Mouse (Mus musculus) lung, embryonic 14.5 days (tissue): ENCODE results near the gene Ppp2r3a. TPM values are rescaled to one million over a fixed set of nuclear protein-coding genes. Genes with fewer than 3 reads are reported as not detected.

ENCODE experiments used
- ATAC-seq: fragments of 200-750 bp; cut with Nextera tagmentation; 2 replicates; pipeline ENCODE4 v1.8.0; 2017; ENCODE audit warnings: mild to moderate bottlenecking, moderate TSS enrichment, moderate library complexity; ENCODE audit not compliant: insufficient read depth
- DNase-seq: peaks from one replicate; pipeline ENCODE4 v3.0.0-alpha.2; 2015
- H3K27ac ChIP-seq: fragments of 300-500 bp; sonication (generic); 2 replicates; pipeline ENCODE4 v1.5.1; 2014; ENCODE audit warnings: low read depth, mild to moderate bottlenecking, moderate library complexity
- H3K27me3 ChIP-seq: fragments of 300-500 bp; sonication (generic); 2 replicates; pipeline ENCODE4 v1.6.1; 2014; ENCODE audit warnings: low read length, control low read depth; ENCODE audit not compliant: insufficient read depth
- H3K36me3 ChIP-seq: fragments of 300-500 bp; sonication (generic); 2 replicates; pipeline ENCODE4 v1.6.1; 2014; ENCODE audit warnings: control low read depth; ENCODE audit not compliant: insufficient read depth
- H3K4me1 ChIP-seq: fragments of 300-500 bp; sonication (generic); 2 replicates; pipeline ENCODE4 v1.6.1; 2014; ENCODE audit warnings: antibody characterized with exemption, control low read depth; ENCODE audit not compliant: insufficient read depth
- H3K4me2 ChIP-seq: fragments of 300-500 bp; sonication (generic); 2 replicates; pipeline ENCODE4 v1.6.1; 2014; ENCODE audit warnings: mild to moderate bottlenecking
- H3K4me3 ChIP-seq: fragments of 300-500 bp; sonication (generic); 2 replicates; pipeline ENCODE4 v1.5.1; 2014; ENCODE audit warnings: low read depth, low read length
- H3K9ac ChIP-seq: fragments of 300-500 bp; sonication (generic); 2 replicates; pipeline ENCODE4 v1.6.1; 2014
- H3K9me3 ChIP-seq: fragments of 300-500 bp; sonication (generic); 2 replicates; pipeline ENCODE4 v1.6.1; 2016; ENCODE audit warnings: low read depth, low read length, control low read depth
- CTCF ChIP-seq: IDR thresholded peaks from 2 replicates; pipeline ENCODE4 v1.5.1; 2016; ENCODE audit warnings: antibody characterized with exemption, low read depth
- WGBS: fragments of 180-500 bp; shearing (Covaris S2); extraction: QIAGEN DNeasy Blood & Tissue Kit; methylation state at CpG from one replicate; pipeline ENCODE4 v1.1.7; 2014; 5-methylcytosine and 5-hydroxymethylcytosine counted together
- polyA plus RNA-seq: library from polyadenylated mRNA; unstranded; fragments of >200 nt; fragmentation: Nextera tagmentation; extraction: Ambion mirVana; gene quantifications from 2 replicates; pipeline ENCODE4 v1.2.1, GENCODE M21; 2014

Gene Ppp2r3a
- polyA plus RNA-seq, 1 experiment from 2014 or later: 14.4 TPM

DNA sequence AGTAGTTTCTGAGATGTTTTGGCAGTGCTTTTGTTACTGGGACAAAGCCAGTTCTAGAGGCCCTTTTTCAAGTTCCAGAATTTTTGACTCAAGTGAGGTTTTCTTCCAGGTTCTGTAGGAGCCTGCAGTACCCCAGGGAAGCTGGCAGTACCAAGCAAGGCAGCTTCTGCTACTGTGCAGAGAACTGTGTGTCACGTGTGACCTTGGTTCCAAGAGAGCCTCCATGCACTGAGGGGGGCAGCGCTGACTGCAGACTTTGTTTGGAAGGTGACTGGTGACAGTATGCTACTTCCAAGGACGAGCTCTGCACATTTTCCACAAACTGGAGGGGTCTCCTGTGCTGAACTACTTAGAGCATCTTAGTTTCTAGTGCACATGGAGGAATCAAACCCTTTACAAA lies 144.2 kb downstream of the Ppp2r3a start:
- TF ChIP-seq CTCF: no peak
- ATAC-seq: no peak

DNA sequence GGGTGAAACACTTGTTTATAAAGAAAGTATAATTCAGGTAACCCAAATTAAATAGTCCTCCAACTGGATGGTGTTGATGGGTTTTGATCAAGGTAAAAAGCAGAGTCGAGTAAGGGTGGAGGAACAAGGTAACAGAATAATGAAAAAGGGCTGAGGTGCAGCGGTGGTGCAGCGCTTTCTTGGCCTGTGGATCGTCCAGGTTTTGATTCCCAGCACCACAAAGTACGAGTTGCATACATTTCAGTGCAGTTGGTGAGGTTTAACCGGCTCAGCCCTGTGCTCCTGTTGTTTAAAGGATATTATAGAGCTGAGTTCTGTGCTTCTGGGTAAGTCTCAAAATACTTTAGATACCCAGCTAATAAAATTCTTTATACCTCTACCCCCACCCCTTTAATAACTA lies 145.9 kb downstream of the Ppp2r3a start:
- Histone ChIP-seq H3K36me3 (peaks cover 42% of the 10 kb centered on the region), H3K4me2 (no peak overlapping the region), H3K9ac (no peak overlapping the region), H3K9me3 (no peaks in the 10 kb centered on the region), H3K27ac (no peak overlapping the region), H3K4me1 (0 out of 2 replicates have a peak, but pooled peaks cover 2% of the 10 kb centered on the region), H3K4me3 (no peak overlapping the region), H3K27me3 (no peaks in the 10 kb centered on the region)
- ATAC-seq (no peak), DNase-seq (no peak)
- no peak for TF ChIP-seq CTCF
- WGBS: 87% methylated on average over 6 of the region's 6 CpGs

More for the DNA sequence above, 144.2 kb downstream of the Ppp2r3a start:
- Histone ChIP-seq H3K9me3 (no peaks in the 10 kb centered on the region), H3K36me3 (peaks cover 26% of the 10 kb centered on the region), H3K4me1 (0 out of 2 replicates have a peak, but pooled peaks cover 2% of the 10 kb centered on the region), H3K27ac (no peak overlapping the region), H3K27me3 (no peaks in the 10 kb centered on the region), H3K4me3 (no peak overlapping the region), H3K4me2 (no peak overlapping the region), H3K9ac (no peak overlapping the region)
- 61% methylated on average over 3 of the region's 3 CpGs for WGBS
- no peak for DNase-seq

DNA sequence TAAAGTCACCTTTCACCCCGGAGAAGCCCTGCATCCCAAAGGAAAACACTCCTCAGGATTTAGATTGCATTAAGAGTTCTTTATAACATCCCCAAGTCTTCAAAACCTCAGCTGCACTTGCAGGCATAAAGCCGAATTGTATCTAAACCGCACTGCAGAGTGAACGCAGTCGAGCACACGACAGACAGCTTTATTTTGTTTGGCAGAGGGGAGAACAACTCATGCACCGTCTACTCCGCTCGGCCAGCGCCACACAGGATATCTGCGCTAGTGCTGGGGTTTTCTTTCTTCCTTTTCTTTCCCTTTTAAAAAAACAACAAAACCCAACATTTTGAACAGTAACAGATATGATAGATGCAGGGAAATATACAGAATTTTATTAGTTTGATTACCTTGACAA lies 146.7 kb downstream of the Ppp2r3a start:
- TF ChIP-seq CTCF: no peak
- Histone ChIP-seq H3K36me3 (peaks cover 46% of the 10 kb centered on the region), H3K9ac (no peak overlapping the region), H3K9me3 (no peaks in the 10 kb centered on the region), H3K27me3 (no peaks in the 10 kb centered on the region), H3K4me1 (0 out of 2 replicates have a peak, but pooled peaks cover 2% of the 10 kb centered on the region), H3K4me3 (no peak overlapping the region), H3K27ac (no peak overlapping the region), H3K4me2 (no peak overlapping the region)
- DNase-seq: no peak
- ATAC-seq: no peak
- WGBS: 83% methylated on average over 11 of the region's 11 CpGs

DNA sequence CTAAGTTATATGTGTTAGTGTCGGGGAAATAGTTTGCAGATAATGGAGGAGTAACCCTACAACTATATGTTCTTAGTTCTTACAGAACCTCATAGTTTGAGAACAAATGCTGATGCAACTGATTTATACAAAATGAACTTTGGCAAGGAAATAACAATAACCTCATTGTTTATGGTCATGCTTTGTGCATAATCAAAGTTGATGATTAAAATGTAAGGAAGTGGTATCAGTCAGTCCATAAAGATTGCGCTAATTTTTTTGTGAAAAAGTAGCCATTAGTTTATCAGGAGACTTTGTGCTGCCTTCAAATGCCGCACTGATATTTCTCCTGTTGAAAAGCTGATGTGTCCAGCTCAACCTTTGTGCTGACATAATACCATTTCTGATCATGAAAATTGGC lies 149.3 kb downstream of the Ppp2r3a start:
- peaks cover 46% of the 10 kb centered on the region for H3K36me3 ChIP-seq
- no peak overlapping the region for H3K9ac ChIP-seq
- WGBS: 82% methylated on average over 3 of the region's 3 CpGs
- no peaks in the 10 kb centered on the region for H3K27me3 ChIP-seq
- no peak for DNase-seq
- H3K4me3 ChIP-seq: no peak overlapping the region
- no peaks in the 10 kb centered on the region for H3K4me1 ChIP-seq
- no peak overlapping the region for H3K27ac ChIP-seq
- no peak for TF ChIP-seq CTCF
- no peak for ATAC-seq
- peaks cover 4% of the 10 kb centered on the region; the same call in 1 of the 2 replicates for H3K9me3 ChIP-seq
- no peak overlapping the region for H3K4me2 ChIP-seq

DNA sequence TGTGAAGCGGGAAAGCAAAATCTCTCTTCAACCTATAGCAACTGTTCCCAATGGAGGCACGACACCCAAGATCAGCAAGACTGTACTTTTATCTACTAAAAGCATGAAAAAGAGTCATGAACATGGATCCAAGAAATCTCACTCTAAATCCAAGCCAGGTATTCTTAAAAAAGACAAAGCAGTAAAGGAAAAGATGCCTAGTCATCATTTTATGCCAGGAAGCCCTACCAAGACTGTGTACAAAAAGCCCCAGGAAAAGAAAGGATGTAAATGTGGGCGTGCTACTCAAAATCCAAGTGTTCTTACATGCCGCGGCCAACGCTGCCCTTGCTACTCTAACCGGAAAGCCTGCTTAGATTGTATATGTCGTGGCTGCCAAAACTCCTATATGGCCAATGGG lies 150.0 kb downstream of the Ppp2r3a start:
- WGBS: 91% methylated on average over 8 of the region's 8 CpGs
- peaks cover 41% of the 10 kb centered on the region for H3K36me3 ChIP-seq

DNA sequence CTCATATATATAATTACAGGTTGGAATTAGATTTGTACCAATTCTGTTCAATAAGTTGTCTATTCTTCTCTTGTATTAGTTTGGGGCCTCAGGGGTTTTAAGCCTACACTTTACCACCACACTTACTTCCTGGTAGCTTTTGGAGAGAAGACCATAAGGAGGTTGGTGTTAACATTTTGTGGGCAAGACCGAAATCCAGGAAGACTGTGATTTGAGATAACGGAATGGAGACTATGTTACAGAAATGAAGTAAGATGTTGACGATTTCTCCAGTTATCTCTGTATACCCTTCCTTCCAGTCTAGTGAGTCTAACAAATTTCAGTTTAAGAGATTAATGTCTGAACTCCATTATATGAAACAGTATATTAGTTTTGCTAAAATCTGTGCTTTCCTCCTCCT lies 151.4 kb downstream of the Ppp2r3a start:
- H3K4me2 ChIP-seq: no peak overlapping the region
- H3K9ac ChIP-seq: no peak overlapping the region
- peaks cover 41% of the 10 kb centered on the region for H3K36me3 ChIP-seq
- DNase-seq (no peak), ATAC-seq (no peak)
- no peaks in the 10 kb centered on the region for H3K27me3 ChIP-seq
- H3K9me3 ChIP-seq: peaks cover 7% of the 10 kb centered on the region; the same call in 1 of the 2 replicates
- no peak overlapping the region for H3K27ac ChIP-seq
- no peaks in the 10 kb centered on the region for H3K4me1 ChIP-seq
- no peak for TF ChIP-seq CTCF
- WGBS: 74% methylated on average over 3 of the region's 3 CpGs
- no peak overlapping the region for H3K4me3 ChIP-seq

More for the DNA sequence above, 150.0 kb downstream of the Ppp2r3a start:
- H3K4me2 ChIP-seq: no peak overlapping the region
- H3K4me1 ChIP-seq: no peaks in the 10 kb centered on the region
- ATAC-seq (no peak), DNase-seq (no peak)
- peaks cover 7% of the 10 kb centered on the region; the same call in 1 of the 2 replicates for H3K9me3 ChIP-seq
- no peak overlapping the region for H3K27ac ChIP-seq
- no peak overlapping the region for H3K9ac ChIP-seq
- no peak overlapping the region for H3K4me3 ChIP-seq
- TF ChIP-seq CTCF: no peak
- H3K27me3 ChIP-seq: no peaks in the 10 kb centered on the region

DNA sequence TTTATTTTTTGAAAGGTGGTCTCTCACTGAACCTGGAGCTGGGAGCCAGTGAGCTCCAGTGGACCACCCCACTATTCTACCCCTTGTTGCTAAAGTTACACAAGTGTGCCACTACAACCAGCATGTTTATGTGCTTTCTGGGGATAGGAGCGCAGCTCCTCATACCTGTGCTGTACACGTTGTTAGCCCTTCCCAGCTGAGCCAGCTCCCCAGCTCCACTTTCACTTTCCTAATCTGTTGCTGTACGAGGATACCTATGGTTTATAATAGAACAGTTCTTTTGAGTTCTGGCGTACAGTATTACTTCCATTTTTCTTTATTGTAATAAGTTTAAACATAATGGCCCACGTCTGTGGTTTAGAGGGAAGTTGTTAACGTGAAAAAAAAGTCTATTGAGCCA lies 152.2 kb downstream of the Ppp2r3a start:
- no peak overlapping the region for H3K4me2 ChIP-seq
- H3K27ac ChIP-seq: no peak overlapping the region
- H3K9me3 ChIP-seq: peaks cover 7% of the 10 kb centered on the region; the same call in 1 of the 2 replicates
- H3K9ac ChIP-seq: no peak overlapping the region
- H3K36me3 ChIP-seq: peaks cover 36% of the 10 kb centered on the region
- 78% methylated on average over 6 of the region's 6 CpGs for WGBS
- no peak for TF ChIP-seq CTCF
- H3K4me1 ChIP-seq: no peaks in the 10 kb centered on the region
- no peaks in the 10 kb centered on the region for H3K27me3 ChIP-seq
- H3K4me3 ChIP-seq: no peak overlapping the region
- ATAC-seq (no peak), DNase-seq (no peak)
